Mouse (Mus musculus) embryonic facial prominence, embryonic 10.5 days (tissue): Measurements from ENCODE around the gene Khdrbs2. TPM values are rescaled to one million over a fixed set of nuclear protein-coding genes. Genes with fewer than 3 reads are reported as not detected.

ENCODE experiments used
- DNase-seq: peaks from one replicate; pipeline ENCODE4 v3.0.0-alpha.2; 2017; ENCODE audit warnings: low spot score
- H3K27ac ChIP-seq: fragments of 300-500 bp; sonication (generic); replicated peaks from 2 replicates; pipeline ENCODE4 v1.5.1; 2016; ENCODE audit warnings: mild to moderate bottlenecking
- H3K27me3 ChIP-seq: fragments of 300-500 bp; sonication (generic); replicated peaks from 2 replicates; pipeline ENCODE4 v1.6.1; 2016; ENCODE audit warnings: low read depth, mild to moderate bottlenecking; ENCODE audit not compliant: poor library complexity, severe bottlenecking
- H3K36me3 ChIP-seq: fragments of 300-500 bp; sonication (generic); replicated peaks from 2 replicates; pipeline ENCODE4 v1.6.1; 2016; ENCODE audit warnings: mild to moderate bottlenecking, moderate library complexity
- H3K4me1 ChIP-seq: fragments of 300-500 bp; sonication (generic); 2 replicates; pipeline ENCODE4 v1.6.1; 2016
- H3K4me3 ChIP-seq: fragments of 300-500 bp; sonication (generic); 2 replicates; pipeline ENCODE4 v1.5.1; 2016; ENCODE audit warnings: mild to moderate bottlenecking, moderate library complexity
- H3K9me3 ChIP-seq: fragments of 300-500 bp; sonication (generic); 2 replicates; pipeline ENCODE4 v1.6.1; 2016; ENCODE audit warnings: mild to moderate bottlenecking
- WGBS: fragments of 180-500 bp; shearing (Covaris S2); methylation state at CpG from one replicate; pipeline ENCODE4 v1.1.7; 2016; 5-methylcytosine and 5-hydroxymethylcytosine counted together
- polyA plus RNA-seq: library from polyadenylated mRNA; unstranded; fragments of >200 nt; fragmentation: Nextera tagmentation; extraction: Ambion mirVana; gene quantifications from 2 replicates; pipeline ENCODE4 v1.2.1, GENCODE M21; 2016

The Khdrbs2 gene
- polyA plus RNA-seq, 1 experiment from 2014 or later, result 5.1 TPM

- Histone ChIP-seq H3K4me3 (no peak overlapping the region), H3K4me1 (no peaks in the 10 kb centered on the region), H3K27ac (no peak overlapping the region), H3K36me3 (no peaks in the 10 kb centered on the region), H3K27me3 (no peaks in the 10 kb centered on the region), H3K9me3 (no peaks in the 10 kb centered on the region)
- no peak for DNase-seq
- WGBS, result 91% methylated on average over 2 of the region's 2 CpGs
These were observed 175.0 kb downstream of the Khdrbs2 start for GRCm38 (mm10) chr1:32347538-32347937.

- Histone ChIP-seq H3K4me1 (no peaks in the 10 kb centered on the region), H3K27ac (no peak overlapping the region), H3K27me3 (no peaks in the 10 kb centered on the region), H3K36me3 (no peaks in the 10 kb centered on the region), H3K4me3 (no peak overlapping the region), H3K9me3 (no peaks in the 10 kb centered on the region)
- 79% methylated on average over 1 of the region's 1 CpGs for WGBS
- DNase-seq, result no peak
These were observed 179.6 kb downstream of the Khdrbs2 start for GRCm38 (mm10) chr1:32352076-32352475.

DNA sequence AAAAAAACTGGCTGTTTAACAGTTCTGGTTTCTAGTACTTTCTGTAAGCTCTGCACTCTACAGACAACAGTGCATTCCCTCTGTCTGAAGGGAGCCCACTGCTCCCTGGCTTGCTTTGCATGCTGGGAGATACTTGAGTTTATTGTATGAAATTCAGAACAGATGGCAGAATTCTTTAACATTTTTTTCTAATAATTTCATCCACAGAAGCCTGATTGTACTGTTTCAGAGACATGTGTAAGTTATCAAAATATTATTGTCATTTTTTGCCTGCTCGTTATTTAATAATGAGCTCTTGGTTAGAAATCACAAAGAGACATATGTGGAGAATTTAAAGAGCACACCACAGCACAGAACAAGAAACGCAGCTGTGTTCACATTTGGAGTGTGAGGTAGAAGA, 191.0 kb downstream of the Khdrbs2 start:
- H3K9me3 ChIP-seq, result no peaks in the 10 kb centered on the region
- no peaks in the 10 kb centered on the region for H3K27me3 ChIP-seq
- 63% methylated on average over 2 of the region's 2 CpGs for WGBS
- DNase-seq, result no peak
- no peaks in the 10 kb centered on the region for H3K4me1 ChIP-seq
- H3K4me3 ChIP-seq, result no peak overlapping the region
- H3K36me3 ChIP-seq, result no peaks in the 10 kb centered on the region
- no peak overlapping the region for H3K27ac ChIP-seq

DNA sequence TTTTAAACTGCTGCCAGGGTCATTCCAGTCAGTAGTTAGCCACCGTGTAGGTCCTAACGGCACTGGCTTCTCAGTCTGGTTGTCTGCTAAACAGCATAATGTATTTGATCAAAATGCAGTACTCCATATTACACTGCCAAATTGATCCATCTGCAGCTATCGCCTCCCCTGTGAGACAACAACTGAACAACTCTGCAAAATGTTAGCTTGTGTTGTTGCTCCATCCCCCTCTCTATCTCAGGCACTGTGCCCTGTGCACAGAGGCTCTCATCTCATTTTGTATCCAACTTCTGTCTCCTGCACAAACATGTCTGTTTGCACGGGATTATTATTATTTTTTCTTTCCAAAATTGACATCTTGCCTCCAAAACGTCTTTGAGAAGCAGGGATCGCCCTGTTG, 225.0 kb downstream of the Khdrbs2 start:
- H3K27ac ChIP-seq, result no peak overlapping the region
- H3K27me3 ChIP-seq, result no peaks in the 10 kb centered on the region
- WGBS, result 83% methylated on average over 6 of the region's 6 CpGs
- no peak for DNase-seq
- H3K36me3 ChIP-seq, result no peaks in the 10 kb centered on the region
- H3K9me3 ChIP-seq, result no peaks in the 10 kb centered on the region
- H3K4me3 ChIP-seq, result no peak overlapping the region
- no peaks in the 10 kb centered on the region for H3K4me1 ChIP-seq

- no peak for DNase-seq
- no peak overlapping the region for H3K4me3 ChIP-seq
- WGBS, result 89% methylated on average over 2 of the region's 2 CpGs
- no peaks in the 10 kb centered on the region for H3K4me1 ChIP-seq
- no peaks in the 10 kb centered on the region for H3K27me3 ChIP-seq
- no peaks in the 10 kb centered on the region for H3K9me3 ChIP-seq
- H3K36me3 ChIP-seq, result no peaks in the 10 kb centered on the region
- no peak overlapping the region for H3K27ac ChIP-seq
These were observed 235.1 kb downstream of the Khdrbs2 start for GRCm38 (mm10) chr1:32407651-32408050.

- no peaks in the 10 kb centered on the region for H3K27me3 ChIP-seq
- H3K36me3 ChIP-seq, result no peaks in the 10 kb centered on the region
- no peaks in the 10 kb centered on the region for H3K4me1 ChIP-seq
- 62% methylated on average over 1 of the region's 1 CpGs for WGBS
- no peaks in the 10 kb centered on the region for H3K9me3 ChIP-seq
- DNase-seq, result no peak
- no peak overlapping the region for H3K27ac ChIP-seq
- no peak overlapping the region for H3K4me3 ChIP-seq
These were observed 255.9 kb downstream of the Khdrbs2 start for GRCm38 (mm10) chr1:32428410-32428809.

DNA sequence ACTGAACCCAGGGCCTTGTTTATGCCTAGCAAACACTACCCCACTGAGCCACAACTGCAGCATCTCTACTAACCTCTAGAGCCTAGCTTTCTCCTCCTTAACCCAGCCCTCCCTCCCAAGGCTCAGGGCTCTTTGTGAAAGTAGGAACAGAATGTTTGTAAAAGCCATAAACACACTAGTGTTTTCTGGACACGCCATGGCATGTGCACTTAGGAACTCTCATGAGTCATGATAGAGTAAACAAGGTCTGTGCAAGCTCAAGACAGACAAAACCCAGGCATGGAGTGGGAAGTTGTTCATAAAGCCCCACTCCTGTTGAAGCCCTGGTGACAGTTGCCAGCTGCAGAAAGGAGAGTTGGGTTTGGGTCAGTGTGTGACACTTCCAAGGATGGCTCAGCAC, 257.0 kb downstream of the Khdrbs2 start:
- no peak for DNase-seq
- Histone ChIP-seq H3K4me3 (no peak overlapping the region), H3K36me3 (no peaks in the 10 kb centered on the region), H3K27ac (no peak overlapping the region), H3K9me3 (no peaks in the 10 kb centered on the region), H3K4me1 (no peaks in the 10 kb centered on the region), H3K27me3 (no peaks in the 10 kb centered on the region)
- 57% methylated on average over 1 of the region's 1 CpGs for WGBS

GRCm38 (mm10) chr1:32430516-32430915, 258.0 kb downstream of the Khdrbs2 start:
- no peak overlapping the region for H3K27ac ChIP-seq
- no peak for DNase-seq
- H3K4me1 ChIP-seq, result no peaks in the 10 kb centered on the region
- H3K36me3 ChIP-seq, result no peaks in the 10 kb centered on the region
- H3K27me3 ChIP-seq, result no peaks in the 10 kb centered on the region
- H3K9me3 ChIP-seq, result no peaks in the 10 kb centered on the region
- WGBS, result 84% methylated on average over 3 of the region's 3 CpGs
- no peak overlapping the region for H3K4me3 ChIP-seq

DNA sequence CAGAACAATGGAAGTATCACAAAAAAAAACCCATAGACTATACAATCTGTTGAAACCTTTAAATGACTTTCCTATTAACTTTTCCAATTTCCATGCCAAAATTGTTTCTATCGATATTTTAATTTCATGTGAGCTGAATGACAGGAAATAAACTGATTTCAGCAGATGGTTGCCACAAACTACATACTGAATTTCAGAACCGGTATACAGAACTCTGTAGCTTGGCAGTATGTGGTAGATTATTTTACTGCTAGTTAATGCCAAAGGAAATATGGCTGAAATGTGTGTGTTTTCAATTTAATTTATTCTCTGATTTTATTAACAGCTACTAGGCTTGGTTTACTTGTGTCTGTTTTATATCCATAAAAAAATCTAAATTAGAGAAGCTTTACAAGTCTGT, 260.6 kb downstream of the Khdrbs2 start:
- no peak for DNase-seq
- Histone ChIP-seq H3K36me3 (no peaks in the 10 kb centered on the region), H3K27ac (no peak overlapping the region), H3K9me3 (no peaks in the 10 kb centered on the region), H3K4me3 (no peak overlapping the region), H3K27me3 (no peaks in the 10 kb centered on the region), H3K4me1 (no peaks in the 10 kb centered on the region)
- 88% methylated on average over 2 of the region's 2 CpGs for WGBS

DNA sequence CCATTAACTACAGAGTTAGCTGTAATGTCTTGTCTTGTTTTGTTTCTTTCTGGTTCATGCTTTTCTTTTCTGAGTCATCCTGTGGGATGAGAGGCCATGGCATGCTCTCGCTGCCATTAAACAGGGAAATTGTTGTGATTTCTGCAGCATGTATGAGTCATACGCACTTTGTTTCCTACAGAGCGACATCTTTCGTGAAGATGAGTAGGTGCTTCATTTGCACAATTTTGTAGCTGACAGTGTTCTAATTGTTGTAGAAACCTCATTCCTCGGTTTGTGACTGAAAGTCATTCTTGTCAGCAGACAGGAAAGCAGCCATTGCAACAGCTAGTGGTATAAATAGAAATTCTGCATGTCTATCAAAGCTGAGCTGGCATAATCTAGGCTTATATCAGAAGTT, 271.4 kb downstream of the Khdrbs2 start:
- no peaks in the 10 kb centered on the region for H3K9me3 ChIP-seq
- no peaks in the 10 kb centered on the region for H3K4me1 ChIP-seq
- 86% methylated on average over 5 of the region's 5 CpGs for WGBS

DNA sequence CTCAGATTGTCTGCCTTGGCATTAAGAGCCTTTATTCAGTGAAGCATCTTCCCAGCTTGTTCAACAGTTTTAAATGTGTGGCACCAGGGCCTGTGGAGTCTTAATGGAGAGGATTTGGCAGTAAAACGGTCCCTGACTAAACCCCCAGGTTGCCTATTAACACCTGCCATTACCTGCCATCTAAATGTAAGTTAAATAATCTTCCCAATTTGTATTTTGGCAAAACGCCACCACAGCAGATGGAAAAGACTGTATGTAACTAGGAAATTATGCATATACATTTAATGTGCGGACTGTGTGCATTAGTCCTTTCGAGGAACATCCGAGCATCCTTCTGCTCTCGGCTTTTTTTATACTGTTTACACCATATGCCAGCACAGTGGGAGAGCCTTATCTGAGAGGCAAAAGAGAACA, 290.6 kb downstream of the Khdrbs2 start:
- no peaks in the 10 kb centered on the region for H3K4me1 ChIP-seq
- 90% methylated on average over 6 of the region's 6 CpGs for WGBS

More for the DNA sequence above, 271.4 kb downstream of the Khdrbs2 start:
- no peak overlapping the region for H3K4me3 ChIP-seq
- DNase-seq, result no peak
- H3K36me3 ChIP-seq, result no peaks in the 10 kb centered on the region
- H3K27ac ChIP-seq, result no peak overlapping the region
- H3K27me3 ChIP-seq, result no peaks in the 10 kb centered on the region

DNA sequence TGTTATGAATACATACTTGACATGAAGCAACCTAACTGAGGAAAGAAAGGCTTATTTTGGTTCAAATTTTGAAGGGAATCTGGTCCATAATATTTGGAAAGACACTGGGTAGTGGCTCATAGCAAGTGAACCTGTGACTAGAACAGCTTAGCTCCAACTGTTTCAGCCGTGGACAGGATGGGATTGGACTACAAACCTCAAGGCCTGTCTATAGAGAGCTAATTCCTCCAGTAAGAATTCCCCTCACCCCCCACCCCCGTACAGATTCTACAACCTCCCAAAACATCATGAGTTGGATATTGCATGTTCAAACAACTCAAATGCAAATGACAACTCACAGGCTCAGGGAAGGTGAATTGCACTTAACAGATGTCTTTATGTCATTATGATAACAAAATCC, 298.5 kb downstream of the Khdrbs2 start:
- Histone ChIP-seq H3K36me3 (no peaks in the 10 kb centered on the region), H3K27me3 (no peaks in the 10 kb centered on the region), H3K4me3 (no peak overlapping the region), H3K9me3 (no peaks in the 10 kb centered on the region), H3K4me1 (no peaks in the 10 kb centered on the region), H3K27ac (no peak overlapping the region)
- WGBS, result 79% methylated on average over 2 of the region's 2 CpGs
- no peak for DNase-seq

More for the DNA sequence above, 290.6 kb downstream of the Khdrbs2 start:
- Histone ChIP-seq H3K36me3 (no peaks in the 10 kb centered on the region), H3K9me3 (no peaks in the 10 kb centered on the region), H3K4me3 (no peak overlapping the region), H3K27ac (no peak overlapping the region), H3K27me3 (no peaks in the 10 kb centered on the region)
- no peak for DNase-seq

DNA sequence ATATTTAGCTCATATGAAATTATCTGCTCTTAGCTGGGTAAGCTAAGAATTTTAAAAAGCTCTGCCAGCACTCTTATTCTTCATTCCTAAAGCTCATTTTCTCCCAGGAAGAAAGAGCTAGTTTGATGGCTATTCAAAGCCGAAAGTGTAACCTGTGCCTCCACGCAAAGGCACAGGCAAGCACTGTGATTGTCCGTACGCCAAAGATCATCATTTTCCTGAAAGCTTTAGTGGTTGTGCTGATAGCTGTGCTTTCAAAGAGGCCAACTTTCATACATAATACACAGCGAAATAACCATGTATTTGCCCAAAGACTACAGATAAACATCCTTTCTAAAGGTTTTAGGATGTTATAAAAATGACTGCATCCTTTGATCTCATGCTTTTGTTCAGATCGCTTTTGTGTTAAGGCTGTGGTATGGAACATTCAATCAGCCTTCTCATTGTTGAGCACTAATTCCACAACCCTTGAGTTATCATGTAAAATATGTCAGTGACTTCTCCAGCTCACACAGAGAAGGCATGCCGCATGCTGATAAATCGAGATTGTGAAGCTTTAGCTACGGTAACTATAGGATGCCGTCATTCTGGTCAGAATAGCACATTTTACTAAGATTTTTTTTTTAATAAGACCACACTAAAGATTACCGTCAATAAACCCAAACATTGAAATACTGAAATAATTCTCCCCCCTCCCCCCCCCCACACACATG, 299.1 kb downstream of the Khdrbs2 start:
- Histone ChIP-seq H3K27me3 (no peaks in the 10 kb centered on the region), H3K36me3 (no peaks in the 10 kb centered on the region), H3K4me1 (no peaks in the 10 kb centered on the region), H3K4me3 (no peak overlapping the region), H3K9me3 (no peaks in the 10 kb centered on the region), H3K27ac (no peak overlapping the region)
- DNase-seq, result no peak
- 89% methylated on average over 11 of the region's 11 CpGs for WGBS
